Mouse (Mus musculus): Measurements from ENCODE around the gene AW011738.

AW011738 gene

DNA sequence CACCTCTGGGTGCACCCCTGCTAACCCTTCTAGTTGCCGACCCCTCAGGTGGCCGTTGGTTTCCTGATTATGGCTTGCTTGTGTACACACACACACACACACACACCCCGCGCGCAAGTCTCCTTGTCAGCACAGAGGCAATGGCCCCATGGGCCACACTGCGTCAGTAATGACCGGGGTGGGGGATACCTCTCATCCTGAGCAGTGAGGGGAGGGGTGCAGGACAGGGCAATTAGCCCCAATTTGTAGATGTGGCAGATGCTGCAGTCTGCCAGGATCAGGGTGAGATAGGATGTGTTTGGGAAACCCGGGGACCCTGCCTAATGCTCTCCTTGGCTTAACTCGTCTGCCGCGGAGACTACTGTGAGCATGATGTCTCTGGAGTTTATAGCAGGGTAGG, 46.5 kb downstream of the AW011738 start:
- no peak for DNase-seq (ENCODE audit: low spot score)

DNA sequence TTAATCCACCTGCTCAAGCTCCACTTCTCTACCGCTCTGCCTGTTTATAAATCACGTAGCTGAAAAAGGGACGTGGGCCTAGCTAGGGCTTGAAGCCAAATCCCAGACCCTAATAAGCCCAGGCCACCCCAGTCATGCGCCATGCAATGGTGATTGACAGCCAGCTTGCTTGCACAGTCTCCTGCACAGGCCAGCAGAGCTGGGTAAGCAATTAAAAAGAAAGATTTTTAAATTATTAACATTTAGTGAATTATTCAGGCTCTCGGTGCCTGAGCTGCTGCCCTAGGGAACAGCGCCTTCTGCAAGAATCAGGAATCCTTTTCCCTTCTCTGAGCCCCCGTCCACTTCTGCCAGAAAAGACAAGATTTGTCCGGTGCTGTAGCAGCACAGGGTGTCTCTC, 48.0 kb downstream of the AW011738 start:
- DNase-seq (ENCODE audit: low spot score), result no peak

GRCm38 (mm10) chr4:156252140-156252539, 49.0 kb downstream of the AW011738 start:
- no peak for DNase-seq (ENCODE audit: low spot score)

DNA sequence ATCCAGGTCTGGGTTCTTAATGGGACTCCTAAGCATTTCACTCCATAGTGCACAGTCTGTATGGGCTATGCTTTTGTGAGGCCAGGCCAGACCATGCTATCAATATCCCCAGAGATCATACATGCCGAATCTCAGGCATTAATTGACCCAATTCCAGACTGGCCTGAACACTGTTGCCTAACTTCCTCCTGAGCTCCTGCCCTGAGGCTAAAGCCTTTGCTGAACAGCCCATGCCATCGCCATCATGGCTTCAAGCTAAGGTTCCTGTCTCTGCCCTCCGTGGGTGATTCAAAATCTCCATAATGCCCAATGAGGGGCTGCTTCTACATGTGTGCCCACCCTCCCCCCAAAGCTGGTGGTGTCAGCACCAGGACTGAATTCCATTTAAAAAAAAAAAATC, 49.5 kb downstream of the AW011738 start:
- no peak for DNase-seq (ENCODE audit: low spot score)

- no peak for DNase-seq (ENCODE audit: low spot score)
These were observed 49.9 kb downstream of the AW011738 start for GRCm38 (mm10) chr4:156253043-156253442.

GRCm38 (mm10) chr4:156254361-156255077, 51.4 kb downstream of the AW011738 start:
- no peak for DNase-seq (ENCODE audit: low spot score)
